Mouse (Mus musculus) spleen, adult 18-20 months (tissue): ENCODE measurements around the gene Ywhab.
A peak's percentile ranks its signal among the peaks of the same experiment; 100 is the strongest.

ENCODE experiments used
- DNase-seq, 2 experiments: peaks; one replicate each; pipeline ENCODE4 v3.0.0; 2022; ENCODE audit warnings: mixed read lengths in 2 of 2

Ywhab gene

GRCm38 (mm10) chr2:164010496-164010895 lies 15.7 kb downstream of the Ywhab start:
- no peak for DNase-seq

- no peak for DNase-seq
These were observed 16.2 kb downstream of the Ywhab start for GRCm38 (mm10) chr2:164010944-164011343.

DNA sequence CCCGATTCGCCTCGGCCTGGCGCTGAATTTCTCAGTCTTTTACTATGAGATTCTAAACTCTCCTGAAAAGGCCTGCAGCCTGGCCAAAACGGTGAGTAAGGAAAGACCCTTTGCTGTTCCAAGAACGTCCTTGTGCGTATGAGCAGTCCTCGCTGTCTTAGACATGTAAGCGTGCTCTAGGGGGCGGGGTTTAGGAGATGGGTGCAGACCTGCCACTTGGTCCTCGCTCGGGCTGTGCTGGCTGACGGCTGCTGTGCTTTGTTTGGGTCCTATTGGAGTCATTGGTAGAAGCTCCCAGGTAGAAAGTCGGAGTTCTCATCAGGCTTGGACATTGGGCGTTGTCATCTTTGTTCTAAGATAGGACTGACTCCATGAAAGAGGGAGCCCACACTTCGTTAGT lies 20.5 kb downstream of the Ywhab start:
- no peak for DNase-seq

DNA sequence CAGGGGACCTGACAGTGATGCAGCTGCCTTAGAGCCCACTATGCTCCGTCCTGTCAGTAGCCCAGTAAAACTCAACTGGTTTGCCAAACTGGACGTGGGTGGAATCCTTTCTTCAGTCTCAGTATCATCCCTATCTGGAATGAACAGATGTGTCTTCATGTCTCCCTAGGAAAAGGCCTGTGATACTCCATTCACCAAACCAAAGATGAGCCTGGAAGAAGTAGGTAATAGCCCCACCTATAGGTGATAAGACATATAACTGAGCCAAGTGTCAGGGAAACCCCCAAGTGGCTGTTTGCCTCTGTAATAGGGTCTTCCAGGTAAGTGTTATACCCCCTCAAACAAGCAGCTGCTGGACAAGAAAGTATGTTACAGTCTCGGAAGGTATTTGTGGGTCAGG lies 24.1 kb downstream of the Ywhab start:
- DNase-seq: no peak

DNA sequence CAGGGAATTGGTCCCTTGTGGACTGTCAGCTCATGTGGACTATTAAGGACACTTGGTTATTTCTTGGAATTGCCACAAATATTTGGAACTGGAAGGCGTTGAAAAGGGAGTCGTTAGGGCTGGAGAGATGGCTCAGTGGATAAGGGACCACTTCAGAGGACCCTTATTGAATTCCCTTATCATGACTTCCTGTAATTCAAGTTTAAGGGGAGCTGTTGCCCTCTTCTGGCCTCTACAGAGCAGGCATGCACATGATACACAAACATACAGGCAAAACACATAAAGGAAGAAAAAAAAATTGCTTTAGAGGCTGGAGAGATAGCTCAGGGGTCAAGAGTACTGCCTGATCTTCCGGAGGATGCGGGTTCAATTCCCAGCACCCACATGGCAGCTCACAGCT lies 25.2 kb downstream of the Ywhab start:
- DNase-seq: no peak

- DNase-seq: no peak
These were observed 27.3 kb downstream of the Ywhab start for GRCm38 (mm10) chr2:164022104-164022503.

- DNase-seq: no peak
These were observed 30.4 kb downstream of the Ywhab start, which contains the start of gene Pabpc1l for GRCm38 (mm10) chr2:164025150-164025549. Gene Pabpc1l (plus strand): TSS chr2:164025450.

DNA sequence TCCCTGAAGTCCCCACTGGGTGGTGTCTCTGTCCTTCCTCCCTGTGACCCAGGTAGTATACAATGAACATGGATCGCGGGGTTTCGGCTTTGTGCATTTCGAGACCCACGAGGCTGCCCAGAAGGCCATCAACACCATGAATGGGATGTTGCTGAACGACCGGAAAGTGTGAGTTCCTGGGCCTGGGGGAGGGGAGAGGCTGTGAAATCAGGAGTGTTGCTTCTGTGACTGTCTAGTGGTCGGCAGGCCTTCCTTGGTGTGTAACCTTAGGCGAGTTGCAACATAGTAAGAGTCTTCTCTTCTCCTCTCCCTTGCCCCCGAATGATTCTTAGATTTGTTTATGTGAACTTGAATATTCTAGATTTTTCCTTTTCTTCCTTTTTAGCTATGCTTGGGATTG lies 36.4 kb downstream of the Ywhab start:
- DNase-seq: no peak

DNA sequence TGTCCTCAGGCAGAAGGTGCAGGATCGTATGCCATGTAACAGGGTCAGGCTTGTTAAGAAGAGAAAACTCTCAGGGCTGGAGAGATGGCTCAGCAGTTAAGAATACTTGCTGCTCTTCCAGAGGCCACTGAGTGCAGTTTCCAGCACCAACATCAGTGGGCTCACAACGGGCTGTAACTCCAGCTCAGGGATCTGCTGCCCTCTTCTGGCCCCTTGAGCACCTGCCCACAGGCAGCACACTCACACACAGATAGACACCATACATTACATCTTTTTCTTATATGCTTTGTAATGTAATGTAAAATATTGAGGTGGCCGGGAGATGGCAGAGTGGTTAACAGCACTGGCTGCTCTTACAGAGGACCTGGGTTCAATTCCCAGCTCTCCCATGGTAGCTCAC lies 38.2 kb downstream of the Ywhab start:
- DNase-seq: no peak

DNA sequence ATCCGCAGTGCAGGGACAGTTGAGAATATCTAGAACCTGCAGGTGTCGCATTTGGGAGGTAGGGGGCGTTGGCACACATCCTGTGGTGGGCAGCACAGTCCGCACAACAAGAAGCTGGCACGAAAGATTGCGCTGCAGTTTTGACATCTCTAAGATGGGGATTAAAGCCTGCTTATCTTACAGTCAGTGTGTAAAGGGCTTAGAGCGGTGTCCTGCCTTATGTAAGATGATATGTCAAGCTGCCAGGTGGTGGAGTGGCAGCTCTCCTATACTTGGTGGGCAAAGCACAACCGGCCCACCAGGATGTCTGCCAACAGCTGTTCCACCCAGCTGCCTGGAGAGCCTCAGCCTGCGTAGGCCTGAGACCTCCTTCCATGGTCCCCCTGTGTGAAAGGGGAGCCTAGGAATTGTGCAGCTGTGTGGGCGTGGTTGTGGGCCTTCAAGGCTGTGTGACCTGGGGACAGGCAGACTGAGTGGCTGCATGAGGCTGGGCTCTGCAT lies 41.8 kb downstream of the Ywhab start:
- DNase-seq: no peak

DNA sequence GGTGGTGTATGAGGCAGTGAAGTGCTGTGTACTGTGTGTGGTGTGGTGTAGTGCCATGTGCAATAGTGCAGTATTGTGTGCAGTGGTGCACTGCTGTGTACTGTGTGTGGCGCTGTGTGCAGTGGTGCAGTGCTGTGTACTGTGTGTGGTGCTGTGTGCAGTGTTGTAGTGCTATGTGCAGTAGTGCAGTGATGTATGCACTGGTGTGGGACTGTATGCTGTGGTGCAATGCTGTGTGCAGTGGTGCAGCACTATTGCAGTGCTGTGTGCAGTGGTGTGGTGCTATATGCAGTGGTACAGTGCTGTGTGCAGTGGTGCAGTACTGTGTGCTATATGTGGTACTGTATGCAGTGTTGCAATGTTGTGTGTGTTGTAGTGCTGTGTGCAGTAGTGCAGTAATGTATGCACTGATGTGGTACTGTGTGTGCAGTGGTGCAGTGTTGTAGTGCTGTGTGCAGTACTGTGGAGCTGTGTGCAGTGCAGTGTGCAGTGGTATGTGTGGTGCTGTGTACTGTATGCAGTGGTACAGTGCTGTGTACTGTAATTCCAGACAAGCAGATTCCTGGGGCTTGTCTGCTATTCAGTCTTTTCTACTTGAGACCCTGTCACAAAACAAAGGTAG lies 43.8 kb downstream of the Ywhab start:
- DNase-seq: no peak

- DNase-seq: no peak
These were observed 46.2 kb downstream of the Ywhab start for GRCm38 (mm10) chr2:164040949-164041348.

DNA sequence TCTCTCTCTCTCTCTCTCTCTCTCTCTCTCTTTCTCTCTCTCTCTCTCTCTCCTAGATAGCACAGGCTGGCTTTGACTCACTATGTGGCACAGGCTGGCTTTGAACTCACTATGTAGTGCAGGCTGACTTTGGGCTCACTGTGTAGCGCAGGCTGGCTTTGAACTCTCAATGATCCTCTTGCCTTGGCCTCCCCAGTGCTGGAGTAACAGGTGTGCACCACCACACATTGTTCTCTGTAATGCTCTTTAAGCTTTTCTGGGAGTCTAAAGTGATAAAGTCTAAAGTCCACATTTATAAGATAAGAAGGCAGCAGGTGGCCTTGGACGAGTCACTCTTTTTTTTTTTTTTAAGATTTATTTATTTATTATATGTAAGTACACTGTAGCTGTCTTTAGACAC lies 46.8 kb downstream of the Ywhab start:
- no peak for DNase-seq

DNA sequence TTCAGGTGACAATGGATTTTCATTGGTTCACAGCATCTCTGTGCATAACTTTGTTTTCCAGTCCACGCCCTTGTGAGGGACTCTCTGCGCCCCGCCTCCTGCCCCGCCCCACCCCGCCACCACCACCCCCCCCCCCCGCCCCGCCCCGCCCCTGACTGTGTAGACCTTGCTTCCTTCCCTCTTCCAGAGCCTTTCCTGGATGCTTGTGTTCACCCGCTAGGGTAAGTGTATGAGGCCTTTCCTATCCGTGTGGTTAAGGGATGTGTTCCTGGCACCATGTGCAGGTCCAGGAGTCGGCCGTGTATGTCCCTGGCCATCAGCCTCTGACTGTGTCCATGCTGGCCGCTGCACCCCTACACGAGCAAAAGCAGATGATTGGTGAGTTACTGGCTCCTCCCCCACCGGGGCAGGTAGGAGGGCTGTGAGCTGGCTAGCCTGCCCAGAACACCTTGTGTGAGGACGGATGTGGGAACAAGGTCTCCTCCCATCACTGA lies 52.5 kb downstream of the Ywhab start:
- DNase-seq: peak; percentile 28 to 43

DNA sequence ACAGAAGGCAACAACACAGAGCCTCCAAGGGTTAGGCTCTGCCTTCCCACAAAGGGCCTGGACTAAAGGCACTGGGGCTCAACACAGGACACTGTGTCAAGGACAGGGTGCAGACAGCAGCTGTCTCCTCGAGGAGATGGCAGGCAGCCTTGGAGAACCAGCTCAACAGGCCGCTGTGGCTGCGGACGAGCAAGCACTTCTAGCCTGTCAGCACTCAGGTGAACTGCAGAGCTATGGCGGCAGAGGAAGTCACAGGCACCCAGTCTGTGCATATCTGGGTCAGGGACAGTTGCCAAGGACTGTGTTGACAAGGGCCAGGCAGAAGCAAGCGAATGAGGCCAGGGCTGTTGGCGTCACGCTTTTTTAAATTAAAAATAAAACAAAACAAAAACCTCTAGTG lies 59.0 kb downstream of the Ywhab start:
- DNase-seq: no peak

DNA sequence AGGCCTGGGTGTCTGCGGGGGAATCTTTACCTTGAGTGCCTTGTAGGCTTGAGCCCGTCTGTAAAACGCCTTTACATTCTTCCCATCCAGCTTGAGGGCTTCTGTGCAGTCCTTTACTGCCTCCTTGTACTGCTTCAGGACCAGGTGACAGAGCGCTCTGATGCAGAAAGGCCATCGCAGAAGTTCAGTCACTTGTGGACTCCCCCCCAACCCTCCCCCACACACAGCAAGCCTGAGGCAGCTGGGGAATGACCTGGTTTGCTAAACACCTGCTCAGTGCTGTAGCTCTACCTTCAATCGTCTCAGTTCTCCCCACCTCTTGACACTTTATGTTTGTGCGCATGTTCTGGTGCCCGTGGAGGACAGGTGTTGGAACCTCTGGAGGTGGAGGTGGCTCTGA lies 59.9 kb downstream of the Ywhab start:
- no peak for DNase-seq

- DNase-seq: no peak
These were observed 65.0 kb downstream of the Ywhab start for GRCm38 (mm10) chr2:164059634-164060235.
